ENCODE assay signal across 17 mouse cellular contexts in the genomic region with DNA sequence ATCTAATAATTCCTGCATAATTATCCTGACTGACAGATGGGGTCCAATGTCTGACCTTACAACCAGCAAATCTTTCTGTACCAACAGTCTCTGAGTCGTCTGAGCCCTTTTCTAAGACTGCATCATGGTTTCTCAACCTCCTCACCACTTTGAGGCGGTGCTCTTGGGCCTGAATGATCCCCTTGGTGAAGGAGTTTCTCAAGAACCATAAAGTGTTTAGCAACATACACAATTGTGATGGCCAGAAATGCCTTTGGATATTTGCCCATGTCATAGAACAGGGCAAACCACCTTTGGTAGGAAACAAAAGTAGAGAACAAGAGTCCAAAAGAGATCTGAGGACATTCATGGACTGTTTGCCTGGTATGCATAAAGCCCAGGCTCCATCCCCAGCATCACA.
"Had no signal": no experiment of that assay in that cellular context is flagged by ENCODE, and none has a peak within 500 bp of the region (broad histone marks: within the 10 kb centered on the region; RNA-seq: fewer than 3 reads in every experiment).

No protein-coding gene starts in this region.

- H3K4me1 ChIP-seq: liver, embryonic 13.5 days; liver, embryonic 15.5 days; lung, embryonic 15.5 days; megakaryocyte, embryonic 14.5 days; midbrain, embryonic 13.5 days; midbrain, embryonic 15.5 days; neural tube, embryonic 12.5 days had no signal

- DNase-seq: liver, embryonic 13.5 days; liver, postnatal 0 days; right cerebral cortex, postnatal 25 days; right cerebral cortex, postnatal 4 days; spleen, adult 18-20 months; thymus, adult 18-20 months; thymus, postnatal 14 days; thymus, postnatal 36 days had no signal

- H3K27ac ChIP-seq: liver, embryonic 13.5 days; liver, embryonic 15.5 days; lung, embryonic 15.5 days; macrophage; midbrain, embryonic 13.5 days; midbrain, embryonic 15.5 days; neural tube, embryonic 12.5 days had no signal

- ATAC-seq: liver, postnatal 0 days; midbrain, embryonic 13.5 days; midbrain, embryonic 15.5 days had no signal

- H3K9ac ChIP-seq: liver, embryonic 13.5 days; liver, embryonic 15.5 days; liver, postnatal 0 days; lung, embryonic 15.5 days; midbrain, embryonic 13.5 days; midbrain, embryonic 15.5 days; neural tube, embryonic 12.5 days had no signal

- H3K36me3 ChIP-seq: liver, embryonic 13.5 days; liver, embryonic 15.5 days; lung, embryonic 15.5 days; midbrain, embryonic 13.5 days; midbrain, embryonic 15.5 days; neural tube, embryonic 12.5 days had no signal

- H3K4me3 ChIP-seq: liver, embryonic 13.5 days; liver, embryonic 15.5 days; lung, embryonic 15.5 days; megakaryocyte, embryonic 14.5 days; midbrain, embryonic 13.5 days; midbrain, embryonic 15.5 days; neural tube, embryonic 12.5 days had no signal

- H3K9me3 ChIP-seq: liver, embryonic 13.5 days; liver, embryonic 15.5 days; lung, embryonic 15.5 days; midbrain, embryonic 13.5 days; midbrain, embryonic 15.5 days; neural tube, embryonic 12.5 days had no signal

- H3K27me3 ChIP-seq: liver, embryonic 13.5 days; liver, embryonic 15.5 days; lung, embryonic 15.5 days; megakaryocyte, embryonic 14.5 days; midbrain, embryonic 13.5 days; midbrain, embryonic 15.5 days; neural tube, embryonic 12.5 days had no signal

- H3K4me2 ChIP-seq: liver, embryonic 11.5 days; liver, embryonic 13.5 days; liver, embryonic 15.5 days; lung, embryonic 15.5 days; midbrain, embryonic 11.5 days; midbrain, embryonic 13.5 days; midbrain, embryonic 15.5 days; neural tube, embryonic 12.5 days had no signal
